Mouse (Mus musculus) adrenal gland, adult 2 months (tissue): Measurements from ENCODE around the gene Madd. TPM values are rescaled to one million over a fixed set of nuclear protein-coding genes. Genes with fewer than 3 reads are reported as not detected.

ENCODE experiments used
- DNase-seq: peaks from one replicate; pipeline ENCODE4 v3.0.0; 2021
- polyA plus RNA-seq: library from polyadenylated mRNA; depleted of rRNA; stranded (reverse); fragments of >200 nt; gene quantifications from 2 replicates; pipeline ENCODE4 v1.2.3, GENCODE M21; 2012
- total RNA-seq, 2 experiments: library from RNA; stranded (reverse); gene quantifications; 2 replicates each; pipeline ENCODE4 v1.2.3; 2021

The Madd gene
- total and polyA plus RNA-seq, 3 experiments, result 9.0 to 20.0 (median 18.5) TPM

DNA sequence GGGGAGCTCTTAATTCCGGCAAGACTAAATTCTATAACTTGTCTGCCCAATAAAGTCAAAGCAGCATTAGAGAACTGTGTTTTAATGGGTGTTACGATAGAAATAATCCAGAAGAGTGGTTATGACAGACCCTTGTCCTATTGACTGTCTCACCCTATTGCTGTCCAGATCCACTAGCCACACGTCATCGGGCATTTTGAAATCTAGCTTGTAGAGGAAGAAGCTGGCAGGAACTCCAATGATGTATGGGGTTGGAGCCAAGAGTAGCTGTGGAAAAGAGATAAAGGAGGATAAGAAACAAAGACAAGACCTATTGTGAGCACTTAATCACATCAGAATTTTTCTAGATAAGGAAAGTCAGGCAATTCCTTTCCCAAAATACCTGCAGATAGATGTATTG is 8.1 kb downstream of the Madd start:
- no peak for DNase-seq

DNA sequence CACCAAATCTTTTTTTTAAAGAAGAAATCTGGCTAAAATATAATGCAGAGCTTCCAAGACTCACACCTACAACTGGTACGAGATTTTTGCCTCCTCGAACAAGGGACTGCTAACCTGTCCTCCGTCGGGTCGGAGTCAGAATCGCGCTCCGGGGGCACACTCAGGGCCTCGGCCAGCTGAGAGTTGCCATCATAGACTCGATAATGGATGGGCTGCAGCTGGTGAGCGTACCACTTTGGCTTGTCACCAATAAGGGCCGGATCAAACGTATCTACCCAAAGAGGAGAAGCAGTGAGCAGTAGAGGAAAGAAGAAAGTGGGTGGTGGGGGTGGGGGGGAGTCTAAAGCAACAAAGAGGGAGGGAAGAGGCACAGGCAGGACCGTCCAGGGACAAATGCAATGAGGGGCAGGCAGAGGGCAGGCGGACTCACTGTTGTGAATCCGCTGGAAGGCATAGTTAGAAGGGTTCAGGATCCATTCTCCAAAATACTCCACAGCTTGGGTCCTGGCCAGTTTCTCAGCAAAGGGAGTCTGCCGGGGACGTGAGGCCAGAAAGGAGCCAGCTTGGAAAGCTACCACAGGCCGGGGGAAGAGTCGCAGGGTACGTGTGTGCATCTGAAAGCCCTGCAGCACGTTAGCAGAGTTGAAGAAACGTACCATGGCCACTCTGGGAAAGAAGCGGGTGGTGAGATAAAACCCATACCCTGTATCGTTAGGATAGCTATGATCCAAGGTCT is 13.9 kb downstream of the Madd start:
- no peak for DNase-seq

DNA sequence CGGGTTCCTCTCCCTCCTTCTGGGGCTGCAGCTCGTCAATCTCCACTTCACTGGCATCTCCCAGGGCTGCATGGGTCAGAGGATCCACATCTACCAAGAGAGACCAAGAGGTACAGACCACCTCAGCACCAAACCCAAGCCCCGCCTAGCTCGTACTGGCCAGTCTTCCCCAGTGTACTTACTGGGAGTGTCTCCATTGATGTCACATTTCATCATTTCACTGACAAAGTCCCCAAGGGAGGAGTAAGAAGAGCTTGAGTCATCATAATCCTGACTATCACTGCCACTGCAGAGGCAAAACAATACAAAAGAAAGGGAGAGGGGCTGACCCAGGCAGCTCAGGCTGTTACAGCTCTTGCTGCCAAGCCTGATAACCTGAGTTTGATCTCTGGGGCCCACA is 16.0 kb downstream of the Madd start:
- DNase-seq, result no peak

DNA sequence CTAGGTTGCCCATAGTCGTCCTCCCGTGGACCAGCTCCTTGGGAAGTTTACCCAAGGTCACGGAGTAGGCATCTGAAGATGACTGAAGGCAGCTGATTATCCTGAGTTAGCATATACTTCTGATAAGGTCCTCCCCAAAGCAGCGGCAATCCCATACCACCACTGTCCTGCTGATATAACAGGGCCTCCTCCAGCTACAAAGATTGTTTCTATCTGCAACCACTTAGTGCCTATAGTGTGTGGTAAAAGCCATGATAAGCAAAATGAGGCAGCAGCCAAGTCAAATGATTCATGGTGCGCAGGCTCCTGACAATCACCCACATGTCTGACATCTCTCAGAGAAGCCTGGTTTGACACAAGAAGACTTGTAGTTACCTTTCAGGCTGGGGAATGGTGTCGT is 18.6 kb downstream of the Madd start:
- no peak for DNase-seq

DNA sequence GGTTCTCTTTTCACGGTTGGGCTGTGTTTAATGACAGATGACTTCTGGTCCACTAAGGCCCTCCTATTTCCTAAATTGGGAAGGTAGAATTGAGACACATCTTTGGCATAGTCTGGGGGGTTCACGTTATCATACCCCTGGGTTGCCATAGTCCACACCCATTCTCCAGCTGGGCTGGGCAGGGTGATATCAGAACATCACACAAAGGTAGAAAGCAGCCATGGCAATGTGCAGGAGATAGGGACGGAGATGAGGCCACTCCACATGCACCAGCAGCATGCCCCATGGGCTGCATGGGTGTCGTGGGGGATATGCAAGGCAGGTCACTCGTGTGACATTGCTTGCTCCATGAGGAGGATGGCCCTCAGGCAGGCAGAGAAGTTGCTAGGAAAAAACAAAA is 20.1 kb downstream of the Madd start:
- DNase-seq, result no peak

DNA sequence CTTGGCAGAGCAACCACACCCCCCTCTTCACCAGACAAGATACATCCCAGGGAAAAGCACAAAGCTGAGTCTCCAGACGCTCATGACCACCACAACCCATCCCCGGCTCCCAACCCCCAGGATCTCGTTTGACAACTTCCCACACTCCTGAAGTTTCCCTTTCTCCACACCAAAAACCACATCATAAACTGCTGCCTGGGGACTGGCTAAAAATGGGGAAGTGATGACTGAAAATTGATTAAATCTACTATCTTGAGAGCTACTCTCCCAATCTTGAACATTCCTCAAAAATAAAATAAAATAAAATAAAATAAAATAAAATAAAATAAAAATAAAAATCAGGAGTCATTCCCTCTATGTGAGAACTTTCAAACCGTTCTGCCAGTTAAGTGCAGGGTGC is 20.7 kb downstream of the Madd start:
- DNase-seq, result no peak

DNA sequence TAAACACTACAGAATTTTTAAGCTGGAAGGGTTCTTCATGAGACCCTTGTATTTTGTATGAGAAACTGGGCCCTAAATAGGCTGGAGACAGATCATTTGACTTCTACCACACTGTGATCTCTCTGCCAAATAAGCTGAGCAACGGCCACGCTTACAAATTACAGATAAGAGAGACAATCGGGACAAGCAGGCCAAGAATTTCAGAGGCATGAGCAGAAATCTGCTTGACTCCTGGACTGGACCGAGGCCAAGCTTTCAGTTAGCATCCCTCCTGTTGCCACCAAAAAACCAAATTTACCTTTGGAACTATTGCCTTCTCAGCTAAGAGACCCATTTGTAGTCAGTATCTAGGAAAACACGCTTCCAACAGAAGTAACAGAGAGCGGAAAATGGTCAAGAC is 23.0 kb downstream of the Madd start:
- no peak for DNase-seq

DNA sequence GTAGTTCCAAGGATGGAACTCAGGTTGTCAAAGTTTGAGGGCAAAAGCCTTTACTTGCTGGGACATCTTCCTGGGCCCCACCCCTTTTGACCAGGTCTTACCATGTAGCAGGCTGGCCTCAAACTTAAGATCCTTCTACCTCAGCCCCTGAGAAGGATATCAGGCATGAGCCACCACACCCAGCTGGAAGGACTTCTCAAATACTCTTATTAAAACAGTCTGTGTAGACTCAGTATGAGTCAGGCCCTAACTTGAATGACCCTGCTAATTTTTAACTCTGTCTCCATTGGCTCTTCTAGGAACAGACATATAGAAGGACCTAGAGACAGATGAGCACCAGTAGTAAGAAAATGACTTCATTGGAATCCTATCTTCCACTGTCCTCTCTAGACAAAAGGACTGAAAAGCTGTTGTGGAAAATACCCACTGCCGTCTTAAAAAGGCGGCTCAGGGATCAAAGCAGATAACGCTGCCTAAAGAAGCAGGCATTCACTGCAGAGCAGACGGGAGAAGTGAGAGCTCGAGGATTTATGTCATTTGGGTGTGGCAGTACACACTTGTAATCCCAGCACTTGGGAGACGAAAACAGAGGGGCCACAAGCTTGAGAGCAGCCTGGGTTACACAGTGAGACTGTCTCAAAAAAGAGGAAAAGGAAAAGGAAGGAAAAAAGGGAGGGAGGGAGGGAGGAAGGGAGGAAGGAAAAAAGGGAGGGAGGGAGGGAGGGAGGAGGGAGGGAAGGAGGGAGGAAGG is 26.5 kb downstream of the Madd start:
- no peak for DNase-seq

DNA sequence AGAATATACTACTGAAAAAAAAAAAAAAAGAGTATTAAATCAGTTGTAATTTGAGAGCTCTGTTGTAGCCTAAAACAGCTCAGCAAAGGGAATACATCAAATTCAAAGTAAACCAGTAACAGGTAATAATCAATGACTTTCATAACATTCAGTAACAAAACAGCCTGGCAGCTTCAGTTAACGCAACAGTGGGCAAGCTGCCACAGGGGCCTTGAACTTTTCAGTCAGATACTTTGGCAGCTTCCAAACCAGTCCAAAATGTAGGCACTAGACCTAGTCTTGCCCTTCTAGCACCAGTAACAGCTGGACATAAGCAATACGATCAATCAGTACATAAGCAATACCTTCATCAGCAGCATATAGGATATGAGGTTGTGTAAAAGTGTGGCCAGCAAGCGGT is 29.5 kb downstream of the Madd start:
- DNase-seq, result peak; percentile 83

DNA sequence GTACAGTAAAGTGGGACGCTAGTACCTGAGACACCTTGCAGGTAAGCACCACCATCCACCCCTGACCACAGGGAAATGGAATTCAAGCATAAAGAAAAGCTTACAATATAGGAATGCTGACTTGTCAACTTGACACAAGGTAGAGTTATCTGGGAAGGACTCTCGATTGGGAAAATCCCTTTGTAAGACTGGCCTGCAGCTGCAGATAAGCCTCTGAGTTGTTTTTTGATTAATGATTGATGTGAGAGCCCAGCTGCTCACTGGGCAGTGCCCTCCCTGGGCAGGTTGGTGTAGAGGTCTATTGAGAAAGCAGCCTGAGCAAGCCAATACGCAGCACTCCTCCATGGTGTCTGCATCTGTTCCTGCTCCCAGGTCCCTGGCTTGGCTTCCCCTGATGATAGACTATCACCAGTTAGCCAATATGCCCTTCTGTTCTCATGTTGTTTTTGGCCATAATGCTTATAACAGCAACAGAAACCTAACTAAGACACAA is 30.7 kb downstream of the Madd start:
- no peak for DNase-seq

DNA sequence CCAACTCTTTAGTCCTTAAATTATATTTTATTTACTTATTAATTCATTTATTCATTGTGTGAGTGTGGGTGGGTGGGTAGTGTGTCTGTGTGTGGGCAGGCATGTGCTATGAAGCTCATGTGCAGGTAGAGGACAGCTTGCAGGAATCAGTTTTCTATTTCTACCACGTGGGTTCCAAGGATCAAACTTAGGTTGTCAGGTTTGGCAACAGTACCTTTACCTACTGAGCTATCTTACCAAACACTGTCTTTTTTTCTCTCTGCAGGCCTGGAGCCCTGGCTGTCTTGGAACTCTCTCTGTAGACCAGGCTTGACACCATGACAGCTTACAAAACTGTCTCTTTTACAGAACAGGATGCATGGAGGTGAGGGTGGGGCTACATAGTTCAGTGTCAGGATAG is 32.3 kb downstream of the Madd start:
- no peak for DNase-seq

DNA sequence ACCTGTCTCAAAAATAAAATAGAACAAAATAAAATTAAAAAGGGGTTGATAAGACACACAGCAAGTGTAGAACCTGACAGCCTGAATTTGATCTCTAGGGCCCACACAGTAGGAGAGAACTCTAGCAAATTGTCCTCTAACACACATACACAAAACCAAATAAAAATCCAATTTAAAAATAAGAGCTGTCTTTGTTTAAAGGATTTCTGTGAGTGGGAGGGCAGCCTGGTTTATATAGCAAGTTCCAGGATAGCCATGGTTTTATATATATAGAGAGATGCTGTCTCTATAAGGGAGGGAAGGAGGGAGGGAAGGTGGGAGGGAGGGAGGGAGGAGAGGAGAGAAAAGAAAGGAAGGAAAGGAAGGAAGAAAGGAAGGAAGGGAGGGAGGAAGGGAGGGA is 35.5 kb downstream of the Madd start:
- DNase-seq, result no peak

DNA sequence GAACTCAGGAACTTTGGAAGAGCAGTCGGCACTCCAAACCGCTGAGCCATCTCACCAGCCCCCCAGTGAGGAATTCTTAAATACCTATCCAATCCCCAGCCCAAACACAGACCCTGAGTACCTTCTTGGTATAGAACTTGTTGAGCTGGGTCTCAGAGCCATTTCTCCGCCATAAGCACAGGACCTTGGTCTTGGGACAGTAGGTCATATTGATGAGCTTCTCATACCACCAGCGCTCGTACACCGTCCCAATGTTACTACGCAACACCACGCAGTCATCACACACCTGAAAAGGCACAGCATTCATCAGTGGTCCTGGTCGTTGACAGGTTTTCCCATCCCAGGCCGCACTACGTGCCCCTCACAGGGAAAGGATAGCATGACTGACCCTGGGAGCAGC is 40.2 kb downstream of the Madd start:
- no peak for DNase-seq

DNA sequence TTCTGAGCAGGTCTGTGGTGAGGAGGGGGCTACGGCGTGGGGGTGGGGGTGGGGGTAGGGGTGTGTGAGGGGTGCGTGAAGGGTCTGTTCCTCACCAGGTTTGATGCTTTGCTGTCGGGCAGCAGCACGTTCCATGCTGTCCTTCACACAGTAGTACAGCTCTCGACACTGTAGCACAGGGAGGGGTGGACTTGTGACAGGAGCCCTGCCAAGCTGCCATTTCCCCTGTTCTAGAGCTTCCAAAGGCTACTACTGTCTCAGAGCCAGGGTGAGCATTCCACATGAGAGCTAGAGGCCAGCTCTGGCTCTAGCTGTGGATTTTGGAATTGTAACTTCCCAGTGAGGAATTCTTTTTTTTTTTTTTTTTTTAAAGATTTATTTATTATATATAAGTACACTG is 40.7 kb downstream of the Madd start:
- DNase-seq, result no peak

DNA sequence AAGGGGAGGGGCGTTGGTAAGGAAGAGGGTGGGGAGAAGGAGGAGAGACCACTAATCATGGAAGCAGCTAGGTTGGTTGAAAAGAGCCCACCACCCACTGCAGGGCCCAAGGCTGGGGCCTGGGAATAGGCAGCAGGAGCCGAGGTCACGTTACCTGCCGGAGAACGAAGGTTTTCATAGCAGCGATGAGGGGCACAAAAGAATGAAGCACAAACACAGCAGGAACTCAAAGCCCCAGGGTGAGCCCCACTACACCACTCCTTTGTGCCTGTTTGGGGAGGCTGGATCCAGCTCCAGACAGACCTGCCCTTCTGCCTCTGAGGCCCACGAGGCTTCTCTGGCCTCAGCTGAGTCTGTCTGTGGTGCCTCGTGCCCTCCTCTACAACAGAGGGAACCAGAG is 43.9 kb downstream of the Madd start:
- no peak for DNase-seq

DNA sequence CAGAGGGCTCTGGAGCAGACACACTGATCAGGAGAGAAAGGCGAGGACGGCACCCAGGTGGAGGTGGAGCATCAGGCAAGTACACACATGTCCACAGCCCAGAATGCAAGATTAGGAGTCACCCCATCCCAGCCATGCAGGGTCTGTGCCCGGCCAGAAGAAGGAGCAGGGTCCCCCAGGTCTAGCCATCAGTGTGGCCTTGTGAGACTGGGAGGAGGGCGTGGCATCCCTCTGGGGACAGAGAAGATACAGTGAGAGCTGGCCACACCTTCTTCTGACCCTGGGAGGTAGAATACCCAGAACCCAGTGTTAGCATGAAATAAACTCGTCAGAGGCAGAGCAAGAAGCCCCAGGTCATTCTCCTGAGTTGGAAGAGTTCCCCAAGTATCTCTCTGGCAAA is 44.3 kb downstream of the Madd start:
- no peak for DNase-seq

DNA sequence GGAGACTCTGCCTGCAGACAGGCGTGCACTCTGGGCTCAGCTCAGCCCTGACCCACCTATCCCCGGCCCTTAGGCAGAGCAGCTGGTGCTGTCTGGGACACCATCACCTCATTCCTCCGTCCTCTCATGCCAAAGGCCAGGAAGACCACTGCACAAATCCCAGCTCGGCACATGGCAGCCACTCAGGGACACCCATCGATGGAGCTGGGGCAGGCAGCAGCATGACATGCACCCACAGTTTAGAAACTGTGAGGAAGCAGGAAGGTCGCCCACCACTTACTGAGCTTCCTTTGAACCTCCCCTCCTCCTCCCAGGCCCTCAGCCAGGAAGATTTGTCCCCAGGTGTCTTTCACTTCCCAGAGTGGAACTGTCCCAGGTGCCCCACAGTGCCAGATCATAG is 46.2 kb downstream of the Madd start:
- DNase-seq, result no peak

DNA sequence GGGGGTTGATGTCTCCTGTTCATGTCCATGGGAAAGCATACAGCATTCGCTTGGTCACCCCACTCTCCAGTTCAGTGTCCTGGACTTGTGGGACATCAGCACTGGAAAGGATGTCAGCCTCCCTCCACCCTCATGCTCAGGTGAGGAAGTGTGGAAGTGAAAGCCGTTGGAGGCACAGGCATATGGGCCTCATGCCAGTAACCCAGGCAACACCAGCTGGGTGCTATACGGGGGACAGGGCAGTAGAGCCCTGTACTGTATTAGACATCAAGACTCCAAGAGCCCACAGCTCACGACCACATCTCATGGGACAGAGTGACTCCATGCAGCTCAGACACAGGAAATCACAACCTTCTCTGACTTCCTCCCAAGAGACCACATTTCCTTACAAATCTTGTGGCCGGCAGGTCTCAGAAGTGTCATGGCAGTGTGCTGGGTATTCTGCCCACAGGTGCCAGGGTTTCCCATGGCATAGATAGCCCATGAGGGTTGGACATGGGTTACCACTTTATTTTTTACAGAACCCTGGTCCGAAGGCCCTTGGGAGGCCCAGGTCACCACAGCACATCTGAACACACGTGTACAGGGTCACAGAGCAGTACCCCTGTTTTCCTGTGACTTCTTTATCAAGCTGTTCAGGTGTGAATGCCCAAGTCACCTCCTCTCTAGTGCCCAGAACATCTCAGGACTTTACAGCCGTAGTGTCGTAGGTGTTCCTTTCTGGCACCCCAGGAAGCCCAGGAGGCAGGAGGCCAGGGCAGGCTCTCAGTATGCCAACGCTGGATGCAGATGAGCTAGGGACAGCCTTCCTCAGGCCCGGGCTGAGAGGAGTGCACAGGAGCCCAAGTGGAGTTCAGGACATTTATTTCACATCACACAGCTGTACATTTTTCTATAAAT is 46.9 kb downstream of the Madd start:
- no peak for DNase-seq

DNA sequence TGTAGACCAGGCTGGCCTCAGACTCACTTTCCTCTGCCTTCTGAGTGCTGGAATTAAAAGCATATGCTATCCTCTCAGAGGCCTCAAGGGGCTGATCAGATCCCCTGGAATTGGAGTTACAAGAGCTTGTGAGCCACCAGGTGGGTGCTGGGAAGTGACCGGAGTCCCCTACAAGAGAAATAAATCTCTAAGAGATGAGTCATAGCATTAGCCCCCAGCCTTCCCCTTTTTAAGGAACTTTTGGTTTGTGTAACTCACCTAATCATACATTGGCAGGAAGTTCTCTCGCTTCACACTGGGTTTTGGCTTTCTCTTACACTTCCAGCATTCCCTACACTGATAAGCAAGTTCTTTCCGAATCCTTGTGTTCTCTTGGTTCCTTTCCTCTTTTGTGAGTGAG is 51.6 kb downstream of the Madd start:
- no peak for DNase-seq

DNA sequence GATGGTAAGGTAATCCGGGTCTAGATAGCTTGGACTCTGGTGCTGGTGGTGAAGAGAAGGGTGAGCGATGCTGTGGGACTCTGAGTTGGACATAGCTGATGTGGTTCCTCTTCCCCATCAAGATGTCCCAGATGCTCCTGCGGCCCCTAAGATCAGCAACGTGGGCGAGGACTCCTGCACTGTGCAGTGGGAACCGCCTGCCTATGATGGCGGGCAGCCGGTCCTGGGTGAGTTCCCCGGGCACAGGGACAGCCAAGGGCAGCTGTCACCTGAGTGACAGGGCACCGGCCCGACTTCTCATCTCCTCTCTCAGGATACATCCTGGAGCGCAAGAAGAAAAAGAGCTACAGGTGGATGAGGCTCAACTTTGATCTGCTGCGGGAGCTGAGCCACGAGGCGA is 52.4 kb downstream of the Madd start:
- DNase-seq, result no peak

DNA sequence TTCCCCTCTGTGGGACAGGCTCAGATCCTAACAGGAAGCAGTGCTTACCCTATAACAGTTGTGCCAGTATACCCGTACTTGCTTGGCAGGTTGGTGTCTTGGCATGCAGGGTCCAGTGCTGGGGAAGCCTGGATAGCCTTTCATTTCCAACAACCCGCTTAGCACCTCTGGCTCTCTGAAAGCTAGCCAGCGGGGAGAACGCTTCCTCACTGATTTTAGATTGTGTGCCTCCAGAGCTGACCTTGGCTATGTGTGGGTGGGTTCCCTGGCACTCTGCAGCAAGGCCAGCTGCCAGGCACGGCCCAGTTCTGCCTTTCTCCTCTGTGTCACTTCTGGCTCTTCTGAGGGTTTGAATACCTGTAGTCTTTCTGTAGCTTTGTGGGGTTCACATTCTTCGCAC is 53.5 kb downstream of the Madd start:
- peak; percentile 76 for DNase-seq

DNA sequence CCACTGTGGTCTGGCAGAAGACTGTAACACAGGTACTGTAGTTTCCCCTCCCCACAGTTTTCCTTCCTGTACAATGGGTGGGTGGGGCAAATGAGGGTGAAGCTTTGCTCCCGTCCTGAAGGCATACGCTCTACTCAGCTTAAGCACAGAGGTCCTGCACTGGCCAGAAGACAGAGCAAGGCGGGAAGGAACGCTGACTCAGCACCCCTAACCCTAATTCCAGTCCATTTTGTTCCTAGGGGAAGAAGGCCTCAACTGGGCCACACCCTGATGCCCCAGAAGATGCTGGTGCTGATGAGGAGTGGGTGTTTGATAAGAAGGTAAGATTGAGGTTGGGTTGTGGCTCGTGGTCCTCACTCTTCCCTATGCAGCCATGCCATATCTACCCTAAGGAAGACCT is 54.9 kb downstream of the Madd start:
- no peak for DNase-seq

DNA sequence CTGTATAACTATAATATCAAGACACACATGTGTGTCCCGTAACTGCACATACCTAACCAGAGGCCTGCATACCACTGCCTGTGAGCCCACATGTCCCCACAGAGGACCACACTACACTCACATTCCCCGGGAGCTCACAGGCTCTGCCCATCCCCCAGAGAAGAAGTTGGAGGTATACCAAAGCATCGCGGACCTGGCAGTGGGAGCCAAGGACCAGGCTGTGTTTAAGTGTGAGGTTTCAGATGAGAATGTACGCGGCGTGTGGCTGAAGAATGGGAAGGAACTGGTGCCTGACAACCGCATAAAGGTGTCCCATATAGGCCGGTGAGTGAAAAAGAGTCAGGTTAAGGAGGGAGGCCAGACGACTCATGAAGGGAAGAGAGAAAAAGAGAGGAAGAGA is 58.5 kb downstream of the Madd start:
- no peak for DNase-seq
